Mouse (Mus musculus): ENCODE data around the gene Syde1. TPM values are rescaled to one million over a fixed set of nuclear protein-coding genes. Genes with fewer than 3 reads are reported as not detected.
"Not testable (repeated sequence)": the region's sequence is repeated elsewhere in the genome, so short reads cannot be mapped to it uniquely, and the experiment has no call there.

The Syde1 gene
- 10 to 100 TPM; 10.3 to 12.8 TPM for total RNA-seq (2021)
- long read RNA-seq, experiment 1, transcript Syde1-201 (8 exons, 3,288 nt) = major isoform, 10 of 26 reads
- long read RNA-seq, experiment 1, partial matches to known transcripts = 10 of 26 reads
- long read RNA-seq, experiment 1, other reads (novel, unspliced or antisense) = 6 of 26 reads
- long read RNA-seq, experiment 2, transcript Syde1-201 (8 exons, 3,288 nt) = major isoform, 8 of 13 reads
- long read RNA-seq, experiment 2, partial matches to known transcripts = 3 of 13 reads
- long read RNA-seq, experiment 2, other reads (novel, unspliced or antisense) = 2 of 13 reads

DNA sequence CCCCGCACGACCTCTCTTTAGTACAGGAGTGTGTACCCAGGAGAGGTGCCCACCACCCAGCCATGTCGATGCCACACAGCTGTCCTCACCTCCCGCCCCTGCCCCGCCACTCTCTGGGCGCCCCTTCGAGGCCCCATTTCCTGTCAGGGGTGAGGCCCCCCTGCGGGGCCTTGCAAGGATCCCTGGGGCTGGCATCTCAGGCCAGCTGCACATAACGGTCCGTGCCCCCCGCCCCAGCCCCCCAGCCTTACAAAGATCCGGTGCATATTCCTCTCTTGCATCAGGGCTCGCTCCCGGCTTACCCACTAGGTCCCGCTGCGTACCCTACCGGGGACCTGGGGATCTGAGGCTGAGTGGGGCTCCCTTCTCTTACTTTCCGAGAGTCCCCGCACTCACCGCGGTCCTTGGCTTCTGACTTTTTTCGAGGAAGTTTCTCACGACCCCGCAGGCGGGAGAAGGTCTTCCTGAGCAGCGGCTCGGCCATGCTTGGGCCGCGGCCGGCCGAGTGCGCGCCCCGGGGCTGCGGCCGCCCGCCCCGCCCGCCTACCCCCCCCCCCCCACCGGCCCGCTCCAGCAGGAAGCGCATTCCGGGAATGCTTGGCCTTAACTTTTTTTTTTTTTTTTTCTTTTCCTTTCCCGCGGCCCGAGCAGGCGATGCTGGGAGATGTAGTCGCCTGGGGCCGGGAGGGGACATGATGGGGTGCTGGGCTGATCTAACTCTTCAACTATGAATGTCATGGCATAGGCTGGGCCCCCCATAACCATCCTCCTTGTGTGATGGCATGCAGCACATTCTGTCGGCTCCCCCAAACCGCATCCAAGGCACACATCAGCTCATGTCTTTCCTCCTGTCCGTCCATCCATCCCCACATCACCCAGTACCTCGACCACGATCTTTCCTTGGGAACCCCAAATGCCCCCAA, at the start of gene Syde1:
Gene Syde1 (minus strand): TSS at position 559 of the 923 bp plus-strand sequence.
- peak; percentile 50 for DNase-seq

DNA sequence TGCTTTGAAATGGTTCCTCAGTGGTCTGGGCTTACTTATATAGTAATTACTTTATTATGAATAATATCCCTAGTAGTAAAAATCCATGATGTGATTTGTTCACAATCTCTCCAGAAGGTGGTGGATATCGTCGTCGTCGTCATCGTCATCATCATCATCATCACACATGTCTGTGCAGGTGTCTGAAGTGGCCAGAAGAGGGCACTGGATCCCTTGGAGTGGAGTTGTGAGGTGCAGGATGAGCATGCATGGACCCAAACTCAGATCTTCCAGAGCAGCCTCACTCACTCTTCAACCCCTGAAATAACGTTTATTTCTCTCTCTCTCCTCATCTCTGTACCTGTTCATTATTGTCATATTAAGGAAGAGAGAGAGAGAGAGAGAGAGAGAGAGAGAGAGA, 40.5 kb upstream of the Syde1 start:
- no peak for DNase-seq

DNA sequence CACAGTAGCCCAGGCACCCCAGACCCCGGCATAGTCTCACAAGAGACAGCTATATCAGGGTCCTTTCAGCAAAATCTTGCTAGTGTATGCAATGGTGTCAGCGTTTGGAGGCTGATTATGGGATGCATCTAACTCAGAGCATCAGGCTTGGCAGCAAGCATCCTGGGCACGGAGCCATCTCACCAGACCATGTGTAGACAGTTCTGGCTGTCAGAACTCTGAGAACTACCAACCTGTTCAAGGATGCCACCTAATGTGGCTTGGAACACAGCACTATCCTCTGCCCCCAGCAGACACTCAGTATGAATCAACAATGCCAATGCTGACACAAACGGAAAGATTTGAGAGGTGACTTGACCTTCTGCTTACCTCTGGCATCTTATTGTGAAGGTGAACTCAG, 38.4 kb upstream of the Syde1 start:
- no peak for DNase-seq

DNA sequence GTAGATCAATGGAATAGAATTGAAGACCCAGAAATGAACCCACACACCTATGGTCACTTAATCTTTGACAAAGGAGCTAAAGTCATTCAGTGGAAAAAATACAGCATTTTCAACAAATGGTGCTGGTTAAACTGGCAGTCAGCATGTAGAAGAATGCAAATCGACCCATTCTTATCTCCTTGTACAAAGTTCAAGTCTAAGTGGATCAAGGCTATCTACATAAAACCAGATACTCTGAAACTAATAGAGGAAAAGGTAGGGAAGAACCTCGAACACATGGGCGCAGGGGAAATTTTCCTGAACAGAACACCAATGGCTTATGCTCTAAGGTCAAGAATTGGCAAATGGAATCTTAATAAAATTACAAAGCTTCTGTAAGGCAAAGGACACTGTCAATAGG, 31.4 kb upstream of the Syde1 start:
- DNase-seq = not testable (repeated sequence)

DNA sequence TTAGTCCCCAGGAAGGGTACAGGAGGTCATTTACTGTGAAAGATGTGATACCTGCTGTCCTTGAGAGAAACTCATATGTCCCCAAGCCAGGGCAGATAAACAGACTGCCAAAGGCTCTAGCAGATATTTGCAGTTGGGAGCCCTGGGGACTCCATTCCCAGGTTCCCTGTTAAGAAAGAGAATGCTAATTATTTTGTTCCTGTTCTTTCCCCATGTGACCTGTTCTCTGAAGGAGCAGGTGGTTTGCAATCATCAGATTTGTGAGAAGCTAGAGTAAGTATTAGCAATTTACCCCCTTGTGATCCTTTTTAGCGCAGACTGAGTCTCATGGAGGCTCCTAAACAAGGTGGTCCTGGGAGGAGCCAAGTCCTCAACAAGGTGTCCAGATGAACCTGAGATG, 26.2 kb upstream of the Syde1 start, which contains the start of gene Olfr1357:
Gene Olfr1357 (minus strand): TSS at position 101 of the 400 bp plus-strand sequence.
- DNase-seq = no peak

DNA sequence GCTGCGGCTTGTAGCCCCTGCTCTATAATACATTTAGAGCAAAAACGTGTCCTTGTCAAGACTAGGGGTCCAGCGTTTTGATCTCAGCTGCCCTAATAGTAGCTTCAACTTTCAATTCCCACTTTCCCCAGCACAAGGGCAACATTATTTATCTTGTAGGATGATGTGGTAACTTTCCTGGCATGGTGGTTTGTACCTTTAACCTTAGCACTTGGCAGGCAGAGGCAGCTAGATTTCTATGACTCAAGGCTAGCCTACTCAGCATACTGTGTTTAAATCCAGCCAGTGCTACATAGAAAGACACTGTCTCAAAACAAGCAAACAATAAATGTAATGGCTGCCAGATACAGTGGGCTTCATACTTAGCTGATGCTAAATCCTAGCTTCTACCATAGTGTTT, 15.8 kb upstream of the Syde1 start:
- no peak for DNase-seq

DNA sequence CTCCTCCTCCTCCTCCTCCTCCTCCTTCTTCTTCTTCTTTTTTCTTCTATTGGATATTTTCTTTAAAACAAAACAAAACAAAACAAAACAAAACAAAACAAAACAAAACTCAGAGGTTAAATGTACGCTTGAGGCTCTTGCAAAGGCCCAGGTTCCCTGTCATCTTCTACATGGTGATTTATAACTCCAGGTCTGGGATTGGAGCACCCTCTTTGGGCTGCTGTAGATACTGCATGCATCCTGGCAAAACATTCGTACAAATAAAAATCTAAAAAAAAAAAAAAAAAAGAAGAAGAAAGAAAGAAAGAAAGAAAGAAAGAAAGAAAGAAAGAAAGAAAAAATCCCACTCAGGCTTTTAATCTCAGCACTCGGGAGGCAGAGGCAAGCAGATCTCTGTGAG, 13.3 kb upstream of the Syde1 start:
- no peak for DNase-seq

DNA sequence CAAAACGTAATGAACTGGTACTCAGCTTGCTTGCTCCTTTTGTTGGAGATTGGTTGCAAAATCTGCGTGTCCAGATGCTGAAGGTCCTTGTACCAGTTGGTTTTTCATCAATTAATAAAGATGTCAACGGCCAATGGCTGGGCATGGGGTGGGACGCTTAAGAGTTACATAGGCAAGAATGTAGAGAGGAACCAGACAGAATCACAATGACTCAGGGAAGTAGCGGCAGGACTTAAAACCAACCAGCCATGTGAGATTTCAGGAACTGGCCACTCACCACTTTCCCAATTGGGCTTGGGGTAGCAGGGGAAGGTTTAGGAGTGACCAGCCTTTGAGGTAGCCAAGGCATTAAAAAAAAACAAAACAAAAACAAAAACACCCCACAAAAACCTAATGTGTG, 8.1 kb upstream of the Syde1 start:
- DNase-seq = no peak

DNA sequence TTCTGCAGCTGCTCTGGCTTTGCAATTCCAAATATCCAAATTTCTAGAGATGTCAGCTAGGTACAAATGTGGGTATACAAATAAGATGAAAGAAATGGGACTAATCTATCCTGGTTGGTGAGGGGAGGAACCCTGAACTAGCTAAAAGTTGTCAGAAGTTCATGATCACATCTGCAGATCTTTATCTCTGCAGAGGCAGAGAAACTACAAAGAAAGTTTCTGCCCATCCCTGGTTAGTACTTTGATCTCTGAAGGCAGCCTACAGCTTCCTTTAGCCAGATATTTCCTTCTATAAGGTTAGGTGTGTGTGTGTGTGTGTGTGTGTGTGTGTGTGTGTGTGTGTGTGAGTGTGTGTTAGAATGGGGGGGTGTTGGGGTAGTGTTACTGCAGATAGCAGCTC, 2.8 kb upstream of the Syde1 start:
- no peak for DNase-seq

DNA sequence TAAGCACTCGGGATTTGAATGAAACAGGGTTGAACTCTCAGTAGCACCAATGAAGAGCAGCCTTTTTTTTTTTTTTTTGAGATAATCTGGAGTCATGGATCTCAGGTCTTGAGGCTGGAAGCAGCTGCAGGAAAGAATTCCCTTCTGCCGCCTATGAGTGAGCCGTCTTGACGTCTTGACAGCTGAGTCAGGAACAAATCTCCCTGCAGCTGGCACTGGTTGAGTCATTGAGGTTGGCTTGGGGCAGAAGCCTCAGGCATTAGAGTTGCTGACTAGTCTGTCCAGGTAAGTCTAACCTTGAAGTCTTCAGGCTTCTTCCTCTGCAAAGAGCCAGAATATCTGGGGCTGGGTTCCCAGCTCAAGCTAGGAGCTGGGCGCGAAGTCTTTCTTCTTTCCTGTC, 2.4 kb upstream of the Syde1 start:
- no peak for DNase-seq

DNA sequence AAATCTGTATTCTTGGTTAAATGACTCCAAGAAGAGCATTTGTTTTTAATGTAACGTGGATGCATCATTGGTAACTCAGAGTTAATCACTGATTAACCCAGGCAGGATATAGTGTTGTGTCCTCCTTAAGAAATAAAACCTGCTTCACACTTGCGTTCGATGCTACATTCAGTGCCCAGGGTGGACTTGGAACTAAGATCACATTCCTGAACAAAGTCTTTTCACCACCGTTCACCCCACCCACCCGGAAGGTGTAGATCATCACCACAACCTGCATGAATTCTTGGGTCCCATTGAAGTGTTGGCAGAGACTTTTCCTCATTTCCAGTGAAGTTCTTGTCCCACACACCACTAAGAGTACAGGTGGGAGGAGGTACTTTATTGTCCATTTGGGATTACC, 2.0 kb upstream of the Syde1 start:
- no peak for DNase-seq

DNA sequence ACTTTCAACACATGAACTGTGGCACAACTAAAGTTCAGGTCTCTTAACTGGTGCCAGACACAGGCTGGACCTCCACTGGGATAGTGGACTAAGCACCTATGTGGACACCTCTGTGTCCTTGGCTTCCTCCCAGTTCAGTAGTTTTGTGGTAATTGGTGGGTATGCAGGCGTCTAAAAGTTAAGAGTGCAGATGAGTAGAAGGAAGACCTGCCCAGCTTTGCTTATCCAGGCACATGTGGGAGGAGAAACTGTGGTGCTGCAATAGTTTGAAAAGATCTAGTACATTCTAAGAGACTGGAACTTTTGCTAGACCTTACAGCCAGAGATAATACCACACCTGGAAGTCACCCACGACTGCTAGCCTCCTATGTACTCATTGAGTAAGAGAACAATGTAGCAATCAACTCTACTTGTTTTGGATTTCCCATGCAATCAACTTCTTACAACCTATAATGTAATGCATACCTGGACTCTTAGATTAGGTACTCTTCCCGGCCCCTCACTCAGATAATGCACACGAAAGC, 1.2 kb upstream of the Syde1 start:
- no peak for DNase-seq

DNA sequence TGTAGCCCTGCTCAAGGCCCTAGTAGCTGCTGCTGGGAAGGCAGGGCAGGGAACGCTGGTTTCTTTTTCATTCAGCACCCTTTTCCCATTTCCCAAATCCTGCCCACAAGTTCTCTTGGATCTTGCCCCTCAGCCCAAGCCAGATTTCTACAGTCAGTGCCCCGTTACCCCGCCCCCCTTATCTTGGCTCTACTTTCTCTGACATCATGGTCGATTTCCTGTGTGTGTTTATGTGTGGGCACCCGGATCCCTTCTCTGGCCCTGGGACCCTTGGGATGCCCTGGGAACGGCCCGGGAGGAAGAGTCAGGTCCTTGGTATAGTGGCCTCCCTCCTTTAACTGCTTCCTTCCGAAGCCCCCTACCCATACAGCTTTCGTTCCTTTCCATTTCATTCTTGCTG, 1.0 kb downstream of the Syde1 start:
- DNase-seq = no peak

DNA sequence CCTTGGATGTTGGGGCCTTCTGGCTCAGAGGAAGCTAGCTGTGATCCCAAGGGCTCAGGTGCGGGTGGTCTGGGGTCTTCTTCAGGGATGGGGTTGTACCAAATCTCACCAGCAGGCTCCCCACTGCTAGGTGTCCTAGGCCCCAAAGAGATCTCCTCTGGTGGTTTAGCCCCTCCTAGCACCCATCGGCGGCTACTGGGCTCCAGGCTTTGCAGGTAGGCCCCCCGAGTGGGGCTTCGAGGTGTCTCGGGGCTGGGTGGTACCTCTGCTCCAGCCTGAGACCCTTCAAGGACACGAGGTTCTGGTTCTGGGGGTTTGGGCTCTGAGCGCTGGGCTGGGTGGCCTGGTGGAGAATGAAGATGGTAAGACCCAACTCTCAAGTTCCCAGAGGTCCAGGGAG, 1.9 kb downstream of the Syde1 start:
- DNase-seq = peak; percentile 11

DNA sequence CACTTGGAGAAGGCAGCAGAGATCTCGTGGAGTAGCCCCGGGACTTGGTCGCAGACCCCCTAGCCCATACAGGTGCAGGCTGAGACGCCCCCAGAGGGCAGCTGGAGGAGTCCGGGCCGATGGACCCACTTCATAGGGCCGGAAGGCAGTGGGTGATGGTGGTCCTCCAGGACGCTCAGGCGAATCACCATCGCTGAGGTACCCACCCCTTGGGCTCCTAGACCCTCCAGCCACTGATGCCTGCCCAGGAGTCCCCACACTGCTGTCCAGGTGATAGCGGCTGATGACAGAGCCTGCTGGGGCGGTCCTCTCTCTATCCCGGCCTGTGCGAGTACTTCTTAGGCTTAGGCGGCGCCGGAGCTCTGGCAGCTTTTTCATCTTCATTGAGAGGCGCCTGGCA, 2.5 kb downstream of the Syde1 start:
- no peak for DNase-seq

DNA sequence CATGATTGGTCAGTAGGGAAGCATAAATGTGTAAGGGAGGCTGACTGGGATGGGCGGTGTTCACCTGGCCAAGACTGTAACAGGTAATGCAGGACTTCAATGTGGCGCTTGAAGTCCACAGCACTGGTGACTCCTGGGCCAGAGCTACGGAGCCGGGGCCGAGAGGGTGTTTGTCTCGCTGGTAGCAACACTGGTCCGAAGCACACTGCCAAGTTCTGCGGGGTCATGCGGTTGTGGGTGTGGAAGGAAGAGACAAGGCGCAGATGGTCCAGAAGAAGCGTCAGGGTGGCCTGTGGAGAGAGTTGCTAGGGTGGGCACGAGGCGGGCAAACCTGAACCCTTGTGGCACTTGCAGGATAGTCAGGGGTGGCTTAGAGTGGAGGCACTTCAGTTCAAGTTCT, 5.7 kb downstream of the Syde1 start:
- DNase-seq = no peak

DNA sequence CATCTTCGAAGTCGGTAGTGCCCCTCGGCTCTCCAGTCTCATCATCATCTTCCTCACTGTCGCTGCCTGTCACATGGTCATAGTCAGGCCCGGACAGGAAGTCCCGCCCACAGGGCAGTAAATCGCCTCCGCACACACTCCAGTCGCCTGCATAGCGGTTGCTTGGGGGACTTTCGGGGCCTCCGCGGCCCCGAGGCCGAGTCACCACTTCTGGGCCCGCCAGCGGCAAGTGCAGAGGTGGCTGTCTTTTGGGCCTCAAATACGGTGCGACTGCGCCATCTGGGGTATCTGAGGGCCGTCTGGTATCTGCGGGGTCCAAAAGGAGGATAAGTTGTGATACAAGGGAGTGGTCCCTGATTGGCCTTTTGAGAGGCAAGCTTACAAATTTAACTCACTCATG, 6.2 kb downstream of the Syde1 start:
- no peak for DNase-seq

DNA sequence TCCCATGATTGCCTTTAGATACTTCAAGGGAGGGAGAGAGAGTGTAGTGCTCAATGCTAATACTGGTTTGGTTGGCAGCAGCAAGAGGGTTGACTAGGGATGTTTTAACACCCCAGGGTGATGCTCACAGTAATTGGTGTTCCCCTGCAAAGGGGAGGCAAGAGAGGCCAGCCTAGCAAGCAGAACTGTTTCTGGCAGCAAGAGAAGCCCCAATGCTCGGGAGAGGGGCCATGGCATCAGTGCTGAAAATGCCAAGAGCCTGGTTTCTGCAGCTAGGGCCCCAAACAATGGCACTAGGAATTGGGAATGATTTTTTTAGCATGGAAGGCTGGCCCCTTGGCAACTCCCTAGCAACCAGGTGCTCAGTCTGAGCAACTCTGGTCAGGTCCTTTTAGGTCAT, 6.8 kb downstream of the Syde1 start:
- DNase-seq = no peak

DNA sequence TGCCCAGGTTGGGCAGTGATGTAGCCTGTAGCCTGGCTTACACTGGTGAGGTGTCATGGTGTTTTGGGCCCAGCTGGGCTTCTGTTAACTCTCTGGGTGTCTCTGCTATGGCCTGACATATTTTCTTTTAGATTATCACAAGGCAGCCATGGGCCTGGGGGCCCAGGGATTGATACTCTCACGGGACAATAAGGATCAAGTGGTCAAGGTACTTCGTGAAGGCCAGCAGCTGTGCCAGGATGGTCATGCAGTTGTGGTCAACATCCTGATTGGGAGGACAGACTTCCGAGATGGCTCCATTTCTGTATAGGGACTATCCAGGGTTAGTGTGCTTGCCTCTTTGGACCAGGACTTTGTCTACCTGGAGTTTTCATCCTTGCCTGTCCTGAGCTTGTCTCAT, 7.8 kb downstream of the Syde1 start:
- no peak for DNase-seq

DNA sequence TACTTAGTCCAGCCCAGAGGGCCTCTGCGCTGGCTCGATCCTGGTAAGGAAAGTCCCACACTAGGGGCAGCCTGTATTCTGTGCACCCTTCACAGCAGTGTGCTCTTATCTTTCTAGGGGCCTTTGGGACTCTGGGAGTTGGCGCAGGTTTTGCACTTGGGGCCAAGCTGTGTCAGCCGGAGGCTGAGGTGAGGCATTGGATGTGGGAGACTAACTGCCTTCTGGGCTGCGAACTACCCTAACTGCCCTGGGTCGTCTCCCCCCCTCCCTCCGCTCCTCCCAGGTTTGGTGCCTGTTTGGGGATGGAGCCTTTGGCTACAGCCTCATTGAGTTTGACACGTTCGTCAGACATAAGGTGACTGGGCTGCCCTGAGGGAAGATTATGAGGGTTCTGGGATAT, 8.4 kb downstream of the Syde1 start:
- DNase-seq = no peak

DNA sequence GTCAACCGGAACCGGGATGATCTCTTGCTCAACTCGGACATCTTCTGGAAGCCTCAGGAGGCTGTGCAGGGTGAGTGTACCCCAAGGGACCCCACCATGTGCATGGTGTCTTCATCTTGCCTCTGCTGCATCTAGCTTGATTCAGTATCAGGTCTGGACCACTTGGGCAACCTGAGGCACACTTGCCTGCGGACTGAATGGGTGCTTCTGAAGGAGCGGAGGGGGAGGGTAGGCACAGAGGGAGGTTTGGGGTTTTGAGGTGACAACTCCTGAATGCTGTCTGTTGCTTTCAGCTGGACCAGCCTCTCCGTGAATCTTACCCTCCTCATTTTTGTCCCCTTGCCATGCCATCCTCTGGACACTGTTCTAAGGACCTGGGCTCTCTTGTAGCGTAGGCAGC, 10.6 kb downstream of the Syde1 start:
- DNase-seq = no peak

DNA sequence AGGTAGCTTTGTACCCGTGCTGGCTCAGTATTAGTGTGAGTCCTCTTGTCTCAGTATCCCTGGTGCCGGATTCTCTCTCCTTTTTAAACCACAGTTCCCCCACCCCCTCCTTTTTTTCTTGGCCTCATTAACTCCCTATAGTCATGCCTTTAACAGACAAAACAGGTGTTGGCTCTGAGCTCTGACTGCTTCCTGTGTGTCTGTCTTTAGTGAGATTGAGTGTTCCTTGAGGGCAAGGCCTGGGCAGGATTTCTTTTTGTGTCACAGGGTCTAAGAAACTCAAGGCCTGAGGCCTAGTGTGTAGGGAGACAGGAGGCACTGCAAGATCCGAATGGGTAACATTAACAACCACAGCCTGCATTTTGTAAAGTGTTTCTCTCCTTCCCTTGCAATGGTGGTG, 13.6 kb downstream of the Syde1 start:
- DNase-seq = no peak

DNA sequence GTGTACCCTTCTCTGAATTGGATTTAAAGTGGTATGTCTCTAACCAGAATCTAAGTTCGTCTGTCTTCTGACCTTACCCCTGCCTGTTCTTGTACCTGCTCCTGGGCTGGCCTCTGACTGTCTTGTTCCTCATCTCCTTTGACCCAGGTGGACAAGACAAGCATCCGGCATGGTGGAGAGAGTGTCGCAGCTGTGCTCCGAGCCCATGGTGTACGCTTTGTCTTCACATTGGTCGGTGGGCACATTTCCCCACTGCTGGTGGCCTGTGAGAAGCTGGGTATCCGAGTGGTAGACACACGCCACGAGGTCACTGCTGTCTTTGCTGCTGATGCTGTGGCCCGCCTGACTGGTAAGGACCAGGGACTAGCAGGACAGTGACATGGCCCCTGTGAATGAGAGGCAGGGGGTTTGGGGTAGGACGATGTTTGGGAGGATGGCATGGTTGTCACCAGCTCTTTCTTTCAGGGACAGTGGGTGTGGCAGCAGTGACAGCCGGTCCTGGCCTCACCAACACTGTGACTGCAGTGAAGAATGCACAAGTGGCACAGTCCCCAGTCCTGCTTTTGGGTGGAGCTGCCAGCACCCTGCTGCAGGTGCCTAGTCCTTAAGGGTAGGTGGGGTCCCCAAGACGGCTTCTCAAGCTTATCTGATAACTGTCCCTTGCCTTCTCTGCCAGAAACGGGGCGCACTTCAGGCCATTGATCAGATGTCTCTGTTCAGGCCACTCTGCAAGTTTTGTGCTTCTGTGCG, 15.2 kb downstream of the Syde1 start:
- no peak for DNase-seq

Measured in gastrocnemius, postnatal 10 days (tissue).